Mouse (Mus musculus) CH12.LX (cell line): ENCODE measurements around the gene Slc22a14. TPM values are rescaled to one million over a fixed set of nuclear protein-coding genes. Genes with fewer than 3 reads are reported as not detected.

Source experiments
- DNase-seq: peaks from one replicate; pipeline ENCODE4 v3.0.0-alpha.2; 2013; ENCODE audit errors: extremely low read depth
- H3K27ac ChIP-seq: 2 replicates; pipeline ENCODE4 v1.5.1; 2012; ENCODE audit warnings: low read depth, mild to moderate bottlenecking, control low read depth, moderate library complexity; ENCODE audit not compliant: insufficient read depth
- H3K27me3 ChIP-seq: replicated peaks from 2 replicates; pipeline ENCODE3; 2012; ENCODE audit warnings: inconsistent platforms
- H3K36me3 ChIP-seq, 2 experiments: replicated peaks in 1 of 2; 2 replicates each; pipeline versions ENCODE3 to v1.6.1; 2012; ENCODE audit warnings: inconsistent platforms in 1 of 2, low read length in 1 of 2, mild to moderate bottlenecking in 1 of 2, mixed read lengths in 1 of 2, moderate library complexity in 1 of 2; ENCODE audit not compliant: control insufficient read depth in 1 of 2, insufficient read depth in 1 of 2
- H3K4me1 ChIP-seq, 2 experiments: 2 replicates each; pipeline ENCODE4 v1.6.1; 2012; ENCODE audit warnings: inconsistent platforms in 1 of 2, moderate library complexity in 1 of 2; ENCODE audit not compliant: insufficient read depth in 2 of 2, control insufficient read depth in 1 of 2
- H3K4me2 ChIP-seq: 2 replicates; pipeline ENCODE4 v1.6.1; 2012; ENCODE audit warnings: low read depth, mild to moderate bottlenecking, control low read depth; ENCODE audit not compliant: poor library complexity, insufficient read depth, severe bottlenecking
- H3K4me3 ChIP-seq, 3 experiments: fragments of 150-350 bp in 1 of 3; sonication (generic) in 1 of 3; replicated peaks in 1 of 3; 2 replicates each; pipeline versions ENCODE3 to v1.5.1; 2011 to 2012; ENCODE audit warnings: low read depth in 2 of 3, low read length in 2 of 3, mild to moderate bottlenecking in 2 of 3, moderate library complexity in 2 of 3, control low read depth in 1 of 3, improper control_type of control experiment in 1 of 3, inconsistent platforms in 1 of 3, mixed read lengths in 1 of 3; ENCODE audit not compliant: poor library complexity in 1 of 3
- H3K79me2 ChIP-seq: replicated peaks from 2 replicates; pipeline ENCODE4 v1.6.1; 2012; ENCODE audit warnings: mild to moderate bottlenecking, moderate library complexity; ENCODE audit not compliant: control insufficient read depth, poor library complexity, insufficient read depth, severe bottlenecking; ENCODE audit errors: extremely low read depth
- H3K9ac ChIP-seq: 2 replicates; pipeline ENCODE4 v1.6.1; 2012; ENCODE audit warnings: low read depth, mild to moderate bottlenecking, control low read depth, moderate library complexity; ENCODE audit not compliant: insufficient read depth
- H3K9me3 ChIP-seq: replicated peaks from 2 replicates; pipeline ENCODE3; 2012; ENCODE audit warnings: low read length, inconsistent platforms, mixed read lengths
- CHD1 ChIP-seq: IDR thresholded peaks from 2 replicates; pipeline ENCODE4 v1.6.1; 2012; ENCODE audit warnings: low read depth, low read length, improper control_type of control experiment, inconsistent platforms
- CHD2 ChIP-seq: IDR thresholded peaks from 2 replicates; pipeline ENCODE4 v1.6.1; 2011; ENCODE audit warnings: low read length, improper control_type of control experiment
- E2F4 ChIP-seq: IDR thresholded peaks from 2 replicates; pipeline ENCODE4 v1.6.1; 2011; ENCODE audit warnings: low read depth, low read length, improper control_type of control experiment; ENCODE audit not compliant: insufficient replicate concordance
- EP300 ChIP-seq: IDR thresholded peaks from 2 replicates; pipeline ENCODE4 v1.6.1; 2011; ENCODE audit warnings: low read length, improper control_type of control experiment
- IRF4 ChIP-seq: IDR thresholded peaks from 2 replicates; pipeline ENCODE4 v1.6.1; 2014; ENCODE audit warnings: low read depth, mild to moderate bottlenecking, inconsistent platforms, low read length, improper control_type of control experiment
- JUN ChIP-seq: IDR thresholded peaks from 2 replicates; pipeline ENCODE4 v1.6.1; 2011; ENCODE audit warnings: low read depth, mild to moderate bottlenecking, low read length, improper control_type of control experiment, moderate library complexity; ENCODE audit not compliant: insufficient read depth
- JUND ChIP-seq: conservative IDR thresholded peaks from 2 replicates; pipeline ENCODE4 v1.6.1; 2011; ENCODE audit warnings: low read depth, low read length, improper control_type of control experiment
- MAFK ChIP-seq: IDR thresholded peaks from 2 replicates; pipeline ENCODE4 v1.6.1; 2011; ENCODE audit warnings: low read length, improper control_type of control experiment; ENCODE audit not compliant: insufficient replicate concordance
- MAX ChIP-seq: IDR thresholded peaks from 2 replicates; pipeline ENCODE4 v1.6.1; 2011; ENCODE audit warnings: low read length, improper control_type of control experiment
- MEF2A ChIP-seq: IDR thresholded peaks from 2 replicates; pipeline ENCODE4 v1.6.1; 2014; ENCODE audit warnings: low read depth, mild to moderate bottlenecking, inconsistent platforms, low read length, improper control_type of control experiment, borderline replicate concordance
- POLR2A ChIP-seq: IDR thresholded peaks from 2 replicates; pipeline ENCODE4 v1.6.1; 2011; ENCODE audit warnings: low read depth, mild to moderate bottlenecking, improper control_type of control experiment, low read length
- RCOR1 ChIP-seq: conservative IDR thresholded peaks from 2 replicates; pipeline ENCODE4 v1.6.1; 2012; ENCODE audit warnings: low read depth, mild to moderate bottlenecking, inconsistent platforms, low read length, improper control_type of control experiment
- SIN3A ChIP-seq: IDR thresholded peaks from 2 replicates; pipeline ENCODE4 v1.6.1; 2012; ENCODE audit warnings: low read length, improper control_type of control experiment, inconsistent platforms
- SMC3 ChIP-seq: IDR thresholded peaks from 2 replicates; pipeline ENCODE4 v1.6.1; 2011; ENCODE audit warnings: low read depth, low read length, improper control_type of control experiment
- TBP ChIP-seq: conservative IDR thresholded peaks from 2 replicates; pipeline ENCODE4 v1.6.1; 2011; ENCODE audit warnings: low read depth, low read length, improper control_type of control experiment
- USF1 ChIP-seq: IDR thresholded peaks from 2 replicates; pipeline ENCODE4 v1.6.1; 2014; ENCODE audit warnings: low read depth, mild to moderate bottlenecking, inconsistent platforms, low read length, improper control_type of control experiment
- ZC3H11A ChIP-seq: IDR thresholded peaks from 2 replicates; pipeline ENCODE4 v1.6.1; 2012; ENCODE audit warnings: low read depth, mild to moderate bottlenecking, inconsistent platforms, low read length, improper control_type of control experiment
- ZKSCAN1 ChIP-seq: IDR thresholded peaks from 2 replicates; pipeline ENCODE4 v1.6.1; 2012; ENCODE audit warnings: low read depth, inconsistent platforms, low read length, improper control_type of control experiment, borderline replicate concordance
- ZMIZ1 ChIP-seq: IDR thresholded peaks from 2 replicates; pipeline ENCODE4 v1.6.1; 2012; ENCODE audit warnings: low read depth, mild to moderate bottlenecking, inconsistent platforms, low read length, improper control_type of control experiment
- ZNF384 ChIP-seq: IDR thresholded peaks from 2 replicates; pipeline ENCODE4 v1.6.1; 2012; ENCODE audit warnings: low read depth, low read length, improper control_type of control experiment, inconsistent platforms
- dilution Hi-C: fragments of 300-500 bp; cut with MboI; formaldehyde crosslinking; loops from 2 replicates; pipeline ENCODE4 v1.14.3; 2020; ENCODE audit warnings: low sequenced_read_pairs; ENCODE audit not compliant: extremely low pct_unique_long_range_greater_than_20kb, extremely low pct_ligation_motif_present
- in situ Hi-C: fragments of 300-500 bp; cut with MboI; formaldehyde crosslinking; loops from 3 replicates; pipeline ENCODE4 v1.14.3; 2019; ENCODE audit warnings: low sequenced_read_pairs, low pct_ligation_motif_present, low pct_unique_long_range_greater_than_20kb, mixed read lengths
- polyA plus RNA-seq: library from polyadenylated mRNA; unstranded; fragments of >175 nt; gene quantifications from 2 replicates; pipeline ENCODE4 v1.2.1, GENCODE M21; 2012; ENCODE audit warnings: low read depth; ENCODE audit not compliant: insufficient read length
- total RNA-seq, 2 experiments: library from RNA; depleted of rRNA; stranded (reverse); fragments of 300-350 nt in 1 of 2; fragments of >200 nt in 1 of 2; gene quantifications; 2 replicates each; pipeline ENCODE4 v1.2.3; 2012 to 2014

Gene Slc22a14
- total and polyA plus RNA-seq, 3 experiments, result not detected

DNA sequence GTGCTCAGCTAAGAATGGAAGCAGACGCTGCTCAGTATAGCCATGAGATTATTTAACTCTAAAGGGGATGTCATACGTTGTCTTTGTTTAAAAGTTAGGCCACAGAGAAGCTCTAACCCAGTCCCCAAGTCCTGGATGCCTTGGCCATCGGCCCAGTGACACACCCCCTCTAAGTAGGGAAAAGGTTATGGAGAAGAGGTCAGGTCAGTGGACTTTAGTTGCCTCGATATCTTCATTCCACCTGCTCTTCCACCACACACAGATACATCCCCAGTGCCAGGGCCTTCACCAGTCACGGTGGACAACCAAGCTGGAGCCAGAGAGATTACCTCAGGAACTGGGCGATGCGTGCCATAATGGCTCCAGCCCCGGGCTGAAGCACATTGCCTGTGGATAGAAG is 209.9 kb downstream of the Slc22a14 start:
- Histone ChIP-seq H3K4me3 (no peak overlapping the region), H3K27me3 (peaks cover 79% of the 10 kb centered on the region), H3K27ac (no peak overlapping the region), H3K4me2 (no peak overlapping the region), H3K9me3 (no peaks in the 10 kb centered on the region), H3K4me1 (peaks cover 0 to 2% of the 10 kb centered on the region in 2 experiments; a peak in 2 of 4 replicates), H3K36me3 (no peaks in the 10 kb centered on the region), H3K79me2 (no peaks in the 10 kb centered on the region), H3K9ac (no peak overlapping the region)
- dilution Hi-C loops (no loop called here), in situ Hi-C loops (loop anchor here (10.0 kb wide), 1 partner anchor 199 kb away; the partner anchor contains the start of gene Xylb)
- DNase-seq, result no peak
- TF ChIP-seq MAFK, result no peak
- no peak for TF ChIP-seq MEF2A
- TF ChIP-seq SIN3A, result no peak
- no peak for TF ChIP-seq ZKSCAN1
- TF ChIP-seq USF1, result no peak
- TF ChIP-seq ZNF384, result no peak
- no peak for TF ChIP-seq CHD2
- TF ChIP-seq SMC3, result no peak
- no peak for TF ChIP-seq JUND
- TF ChIP-seq RCOR1, result no peak
- no peak for TF ChIP-seq IRF4
- no peak for TF ChIP-seq ZC3H11A
- TF ChIP-seq TBP, result no peak
- no peak for TF ChIP-seq CHD1
- no peak for TF ChIP-seq ZMIZ1
- TF ChIP-seq JUN, result no peak
- TF ChIP-seq MAX, result no peak
- TF ChIP-seq EP300, result no peak
- TF ChIP-seq E2F4, result no peak

- no peak for DNase-seq
- Histone ChIP-seq H3K4me1 (peaks cover 6 to 7% of the 10 kb centered on the region in 2 experiments), H3K27ac (no peak overlapping the region), H3K36me3 (no peaks in the 10 kb centered on the region), H3K9ac (no peak overlapping the region), H3K79me2 (no peaks in the 10 kb centered on the region), H3K27me3 (peaks cover 57% of the 10 kb centered on the region), H3K4me3 (no peak overlapping the region), H3K4me2 (no peak overlapping the region), H3K9me3 (no peaks in the 10 kb centered on the region)
- TF ChIP-seq EP300, result no peak
- no peak for TF ChIP-seq JUN
- TF ChIP-seq POLR2A, result no peak
- dilution Hi-C loops (no loop called here), in situ Hi-C loops (loop anchor here (10.0 kb wide), 1 partner anchor 203 kb away; the partner anchor contains the start of gene Xylb)
These were observed 213.6 kb downstream of the Slc22a14 start for GRCm38 (mm10) chr9:119151751-119152150.
